Mouse (Mus musculus) adrenal gland, adult 10 weeks (tissue): ENCODE measurements around the gene Olfr470. TPM values are rescaled to one million over a fixed set of nuclear protein-coding genes. Genes with fewer than 3 reads are reported as not detected.

Experiments used
- polyA plus RNA-seq: library from polyadenylated mRNA; stranded (reverse); fragments of 350-450 nt; fragmentation: Illumina TruSeq; extraction: RNeasy Lipid Tissue Mini Kit (QIAGEN cat#74804); gene quantifications from one replicate; pipeline ENCODE4 v1.2.3, GENCODE M21; 2014; ENCODE audit warnings: low read depth, low replicate concordance

The Olfr470 gene
- not detected for polyA plus RNA-seq

DNA sequence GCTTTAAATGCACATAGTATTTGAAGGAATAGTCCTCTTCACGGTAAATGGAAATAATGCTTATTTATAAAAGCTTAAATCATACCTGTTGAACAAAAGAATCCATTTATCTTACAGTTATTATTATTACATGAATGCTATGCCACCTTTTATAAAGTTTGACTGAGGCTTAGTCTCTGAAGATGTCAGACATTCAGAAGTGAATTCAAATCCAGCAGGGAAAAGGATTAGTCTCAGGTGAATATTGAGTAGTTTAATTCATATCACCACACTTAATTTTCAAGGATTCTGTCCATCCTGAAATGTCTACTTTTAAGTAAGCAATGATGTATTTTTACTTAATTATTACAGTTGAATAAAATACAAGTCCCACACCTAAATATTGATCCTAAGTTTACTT lies at the start of gene Olfr470:
Olfr470 (minus strand) TSS at position 101 of the 400 bp plus-strand sequence.

DNA sequence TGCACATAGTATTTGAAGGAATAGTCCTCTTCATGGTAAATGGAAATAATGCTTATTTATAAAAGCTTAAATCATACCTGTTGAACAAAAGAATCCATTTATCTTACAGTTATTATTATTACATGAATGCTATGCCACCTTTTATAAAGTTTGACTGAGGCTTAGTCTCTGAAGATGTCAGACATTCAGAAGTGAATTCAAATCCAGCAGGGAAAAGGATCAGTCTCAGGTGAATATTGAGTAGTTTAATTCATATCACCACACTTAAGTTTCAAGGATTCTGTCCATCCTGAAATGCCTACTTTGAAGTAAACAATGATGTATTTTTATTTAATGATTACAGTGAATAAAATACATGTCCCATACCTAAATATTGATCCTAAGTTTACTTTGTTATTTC lies 21.8 kb downstream of the Olfr470 start, which contains the start of gene Olfr469:
Olfr469 (minus strand) TSS at position 101 of the 400 bp plus-strand sequence.

DNA sequence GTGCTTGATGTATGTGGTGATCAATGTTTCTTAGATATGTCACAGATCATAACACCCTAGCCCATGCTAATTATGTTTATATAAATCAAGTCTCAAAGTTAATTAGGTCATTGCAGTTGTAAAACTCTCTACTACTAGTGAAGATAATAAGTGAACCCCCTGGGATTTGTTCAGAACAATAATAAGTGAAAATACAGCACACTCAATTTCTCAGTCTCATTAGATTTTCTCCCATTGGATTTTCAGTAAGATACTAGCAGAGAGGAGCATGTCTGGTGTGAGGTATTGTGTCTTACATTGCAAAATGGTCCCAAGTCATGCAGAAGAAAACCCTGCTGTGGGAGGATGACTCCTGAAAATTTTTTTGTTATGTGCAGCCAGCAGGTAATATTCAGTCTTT lies 35.3 kb downstream of the Olfr470 start, which contains the start of gene Olfr467:
Olfr467 (plus strand) TSS at position 301 of the 400 bp plus-strand sequence.

DNA sequence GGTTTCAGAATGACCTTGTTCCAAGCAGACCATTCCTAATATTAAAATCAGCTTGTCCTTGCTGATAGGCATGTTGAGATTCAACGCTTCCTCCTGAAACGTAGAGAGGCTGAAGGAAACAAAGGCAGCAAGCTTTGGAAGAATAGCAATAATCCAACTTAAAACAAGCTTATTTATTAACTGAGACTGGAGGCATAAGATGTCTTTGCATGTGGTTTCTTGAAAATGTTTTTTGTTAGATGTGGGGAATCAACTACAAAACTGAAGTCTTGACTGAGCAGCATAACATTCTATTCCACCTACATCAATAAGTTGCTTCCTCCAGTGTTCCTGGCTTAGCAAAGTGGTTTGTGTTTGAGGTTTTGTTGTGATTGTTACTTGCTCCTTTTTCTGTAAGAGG lies 46.2 kb downstream of the Olfr470 start, which contains the start of gene Ovch2:
Ovch2 (minus strand) TSS at position 101 of the 400 bp plus-strand sequence.

Other genes with a start within 250 kb of the Olfr470 start
- gene 5330417H12Rik, start 222.3 kb downstream of the Olfr470 start, polyA plus RNA-seq = not detected
- not detected for gene Cyb5r2, start 89.5 kb downstream of the Olfr470 start, polyA plus RNA-seq
- not detected for gene Ovch2, start 46.3 kb downstream of the Olfr470 start, polyA plus RNA-seq
- not detected for gene Olfr467, start 35.2 kb downstream of the Olfr470 start, polyA plus RNA-seq
- not detected for gene Olfr469, start 21.9 kb downstream of the Olfr470 start, polyA plus RNA-seq
- not detected for gene Olfr472, start 50.4 kb upstream of the Olfr470 start, polyA plus RNA-seq
- not detected for gene Olfr473, start 83.0 kb upstream of the Olfr470 start, polyA plus RNA-seq
- gene Olfr474, start 107.2 kb upstream of the Olfr470 start, polyA plus RNA-seq = not detected
- not detected for gene Olfr476, start 117.3 kb upstream of the Olfr470 start, polyA plus RNA-seq
- gene Olfr477, start 139.2 kb upstream of the Olfr470 start, polyA plus RNA-seq = not detected
- not detected for gene Olfr478, start 186.5 kb upstream of the Olfr470 start, polyA plus RNA-seq
- not detected for gene Olfr479, start 203.2 kb upstream of the Olfr470 start, polyA plus RNA-seq
- gene Olfr480, start 219.9 kb upstream of the Olfr470 start, polyA plus RNA-seq = not detected
- not detected for gene Olfr481, start 232.4 kb upstream of the Olfr470 start, polyA plus RNA-seq